Mouse (Mus musculus) liver, embryonic 14.5 days (tissue): ENCODE measurements around the gene Gm3005. TPM values are rescaled to one million over a fixed set of nuclear protein-coding genes. Genes with fewer than 3 reads are reported as not detected.
"Not testable (repeated sequence)": the region's sequence is repeated elsewhere in the genome, so short reads cannot be mapped to it uniquely, and the experiment has no call there.

Experiments
- ATAC-seq: fragments of 200-750 bp; cut with Nextera tagmentation; 2 replicates; pipeline ENCODE4 v1.8.0; 2017; ENCODE audit warnings: moderate number of reproducible peaks, mild to moderate bottlenecking, moderate library complexity; ENCODE audit not compliant: insufficient read depth
- DNase-seq, 3 experiments: peaks; one replicate each; pipeline ENCODE4 v3.0.0-alpha.2; 2012 to 2013; ENCODE audit warnings: low read depth in 3 of 3, low spot score in 3 of 3
- H3K27ac ChIP-seq: fragments of 300-500 bp; sonication (generic); 2 replicates; pipeline ENCODE4 v1.5.1; 2014; ENCODE audit warnings: moderate library complexity, mild to moderate bottlenecking, control low read depth, inconsistent platforms
- H3K27me3 ChIP-seq: fragments of 300-500 bp; sonication (generic); 2 replicates; pipeline ENCODE4 v1.6.1; 2014; ENCODE audit warnings: mild to moderate bottlenecking, low read length, moderate library complexity; ENCODE audit not compliant: control insufficient read depth, insufficient read depth
- H3K36me3 ChIP-seq: fragments of 300-500 bp; sonication (generic); replicated peaks from 2 replicates; pipeline ENCODE4 v1.6.1; 2014; ENCODE audit warnings: low read depth; ENCODE audit not compliant: control insufficient read depth, insufficient read depth
- H3K4me1 ChIP-seq, 2 experiments: fragments of 200-500 bp in 1 of 2; fragments of 300-500 bp in 1 of 2; sonication (generic) in 1 of 2; replicated peaks; 2 replicates each; pipeline ENCODE4 v1.6.1; 2012 to 2014; ENCODE audit warnings: antibody characterized with exemption in 1 of 2, inconsistent platforms in 1 of 2, low read length in 1 of 2; ENCODE audit not compliant: control insufficient read depth in 2 of 2, insufficient read depth in 2 of 2
- H3K4me2 ChIP-seq: fragments of 300-500 bp; sonication (generic); 2 replicates; pipeline ENCODE4 v1.6.1; 2014; ENCODE audit warnings: low read depth, mild to moderate bottlenecking, control low read depth, moderate library complexity
- H3K4me3 ChIP-seq, 2 experiments: fragments of 200-500 bp in 1 of 2; fragments of 300-500 bp in 1 of 2; sonication (generic) in 1 of 2; 2 replicates each; pipeline ENCODE4 v1.5.1; 2012 to 2014; ENCODE audit warnings: low read depth in 2 of 2, low read length in 2 of 2, mild to moderate bottlenecking in 2 of 2, control low read depth in 1 of 2, inconsistent platforms in 1 of 2, moderate library complexity in 1 of 2; ENCODE audit not compliant: insufficient read depth in 1 of 2
- H3K9ac ChIP-seq: fragments of 300-500 bp; sonication (generic); replicated peaks from 2 replicates; pipeline ENCODE4 v1.6.1; 2014; ENCODE audit warnings: mild to moderate bottlenecking, control low read depth, moderate library complexity
- H3K9me3 ChIP-seq: fragments of 300-500 bp; sonication (generic); 2 replicates; pipeline ENCODE4 v1.6.1; 2016; ENCODE audit warnings: low read length, mixed read lengths; ENCODE audit not compliant: control insufficient read depth
- WGBS: fragments of 180-500 bp; shearing (Covaris S2); extraction: QIAGEN DNeasy Blood & Tissue Kit; methylation state at CpG from one replicate; pipeline ENCODE4 v1.1.7; 2014; ENCODE audit not compliant: insufficient replicate concordance; 5-methylcytosine and 5-hydroxymethylcytosine counted together
- polyA plus RNA-seq, 2 experiments: library from polyadenylated mRNA; depleted of rRNA in 1 of 2; stranded (reverse) in 1 of 2; unstranded in 1 of 2; fragments of >200 nt; fragmentation: Nextera tagmentation in 1 of 2; extraction: Ambion mirVana in 1 of 2; gene quantifications; 2 replicates each; pipeline versions ENCODE4 v1.2.1 to v1.2.3; 2012 to 2014

The Gm3005 gene
- polyA plus RNA-seq (2012; rRNA removed) (0.04 TPM in 1 of 2 replicates, not detected in the other), polyA plus RNA-seq (2014; fragmentation: Nextera tagmentation; extraction: Ambion mirVana) (not detected in 2 replicates)

- H3K4me2 ChIP-seq, ATAC-seq, H3K27me3 ChIP-seq, H3K9me3 ChIP-seq, H3K4me1 ChIP-seq, DNase-seq, H3K9ac ChIP-seq, H3K36me3 ChIP-seq, H3K4me3 ChIP-seq, H3K27ac ChIP-seq: not testable (repeated sequence)
- no CpG with 5 or more reads among the region's 2 CpGs for WGBS
Observed at GRCm38 (mm10) chr14:3427803-3428202, at the start of gene Gm3005. Gm3005 (plus strand) TSS chr14:3428103.

- not testable (repeated sequence) for H3K4me1 ChIP-seq, ATAC-seq, H3K36me3 ChIP-seq, H3K9me3 ChIP-seq, H3K4me3 ChIP-seq, H3K27ac ChIP-seq, H3K27me3 ChIP-seq, DNase-seq, H3K9ac ChIP-seq, H3K4me2 ChIP-seq
- no CpG with 5 or more reads among the region's 2 CpGs for WGBS
Observed at GRCm38 (mm10) chr14:3394793-3395192, 33.1 kb upstream of the Gm3005 start, which contains the start of gene Gm10413. Gm10413 (plus strand) TSS chr14:3395093.

GRCm38 (mm10) chr14:3412314-3412713 lies 15.6 kb upstream of the Gm3005 start, which contains the start of gene Gm10409:
Gm10409 (plus strand) TSS chr14:3412614.
- not testable (repeated sequence) for H3K4me1 ChIP-seq, ATAC-seq, H3K27ac ChIP-seq, DNase-seq, H3K4me2 ChIP-seq, H3K36me3 ChIP-seq, H3K4me3 ChIP-seq, H3K27me3 ChIP-seq, H3K9me3 ChIP-seq, H3K9ac ChIP-seq
- no CpG with 5 or more reads among the region's 32 CpGs for WGBS

- H3K36me3 ChIP-seq, H3K9me3 ChIP-seq, H3K4me2 ChIP-seq, H3K27ac ChIP-seq, H3K27me3 ChIP-seq, H3K4me1 ChIP-seq, H3K9ac ChIP-seq, H3K4me3 ChIP-seq, ATAC-seq, DNase-seq: not testable (repeated sequence)
- no CpG with 5 or more reads among the region's 3 CpGs for WGBS
Observed at GRCm38 (mm10) chr14:3449079-3449478, 21.2 kb downstream of the Gm3005 start, which contains the start of gene Gm10408. Gm10408 (plus strand) TSS chr14:3449379.

- H3K4me1 ChIP-seq, H3K36me3 ChIP-seq, H3K27ac ChIP-seq, H3K27me3 ChIP-seq, ATAC-seq, H3K4me3 ChIP-seq, H3K9ac ChIP-seq, DNase-seq, H3K9me3 ChIP-seq, H3K4me2 ChIP-seq: not testable (repeated sequence)
- WGBS: no CpG with 5 or more reads among the region's 2 CpGs
Observed at GRCm38 (mm10) chr14:3634212-3634611, 206.3 kb downstream of the Gm3005 start, which contains the start of gene Gm3012. Gm3012 (plus strand) TSS chr14:3634512.

Other genes with a start within 250 kb of the Gm3005 start
- gene Gm5795, start 239.8 kb upstream of the Gm3005 start, polyA plus RNA-seq (2012; rRNA removed): not detected in 2 replicates
- not detected in 2 replicates for gene Gm5795, start 239.8 kb upstream of the Gm3005 start, polyA plus RNA-seq (2014; fragmentation: Nextera tagmentation; extraction: Ambion mirVana)
- 0.16 and 0.28 TPM in 2 replicates for gene D830030K20Rik, start 219.6 kb upstream of the Gm3005 start, polyA plus RNA-seq (2012; rRNA removed)
- gene D830030K20Rik, start 219.6 kb upstream of the Gm3005 start, polyA plus RNA-seq (2014; fragmentation: Nextera tagmentation; extraction: Ambion mirVana): 0.09 and 0.33 TPM in 2 replicates
- gene Gm2956, start 95.5 kb upstream of the Gm3005 start, polyA plus RNA-seq (2012; rRNA removed): not detected in 2 replicates
- gene Gm2956, start 95.5 kb upstream of the Gm3005 start, polyA plus RNA-seq (2014; fragmentation: Nextera tagmentation; extraction: Ambion mirVana): not detected in 2 replicates
- gene Gm10413, start 33.0 kb upstream of the Gm3005 start, polyA plus RNA-seq (2012; rRNA removed): not detected in 2 replicates
- gene Gm10413, start 33.0 kb upstream of the Gm3005 start, polyA plus RNA-seq (2014; fragmentation: Nextera tagmentation; extraction: Ambion mirVana): not detected in 2 replicates
- not detected in 2 replicates for gene Gm10409, start 15.5 kb upstream of the Gm3005 start, polyA plus RNA-seq (2012; rRNA removed)
- not detected in 2 replicates for gene Gm10409, start 15.5 kb upstream of the Gm3005 start, polyA plus RNA-seq (2014; fragmentation: Nextera tagmentation; extraction: Ambion mirVana)
- not detected in 2 replicates for gene Gm10408, start 21.3 kb downstream of the Gm3005 start, polyA plus RNA-seq (2012; rRNA removed)
- gene Gm10408, start 21.3 kb downstream of the Gm3005 start, polyA plus RNA-seq (2014; fragmentation: Nextera tagmentation; extraction: Ambion mirVana): not detected in 2 replicates
- not detected in 2 replicates for gene Gm3012, start 206.4 kb downstream of the Gm3005 start, polyA plus RNA-seq (2012; rRNA removed)
- gene Gm3012, start 206.4 kb downstream of the Gm3005 start, polyA plus RNA-seq (2014; fragmentation: Nextera tagmentation; extraction: Ambion mirVana): not detected in 2 replicates
- not detected in 2 replicates for gene Gm3020, start 223.9 kb downstream of the Gm3005 start, polyA plus RNA-seq (2012; rRNA removed)
- gene Gm3020, start 223.9 kb downstream of the Gm3005 start, polyA plus RNA-seq (2014; fragmentation: Nextera tagmentation; extraction: Ambion mirVana): not detected in 2 replicates